Mouse (Mus musculus): ENCODE data around the gene Sp3.
"Not testable (repeated sequence)": the region's sequence is repeated elsewhere in the genome, so short reads cannot be mapped to it uniquely, and the experiment has no call there.

The Sp3 gene

DNA sequence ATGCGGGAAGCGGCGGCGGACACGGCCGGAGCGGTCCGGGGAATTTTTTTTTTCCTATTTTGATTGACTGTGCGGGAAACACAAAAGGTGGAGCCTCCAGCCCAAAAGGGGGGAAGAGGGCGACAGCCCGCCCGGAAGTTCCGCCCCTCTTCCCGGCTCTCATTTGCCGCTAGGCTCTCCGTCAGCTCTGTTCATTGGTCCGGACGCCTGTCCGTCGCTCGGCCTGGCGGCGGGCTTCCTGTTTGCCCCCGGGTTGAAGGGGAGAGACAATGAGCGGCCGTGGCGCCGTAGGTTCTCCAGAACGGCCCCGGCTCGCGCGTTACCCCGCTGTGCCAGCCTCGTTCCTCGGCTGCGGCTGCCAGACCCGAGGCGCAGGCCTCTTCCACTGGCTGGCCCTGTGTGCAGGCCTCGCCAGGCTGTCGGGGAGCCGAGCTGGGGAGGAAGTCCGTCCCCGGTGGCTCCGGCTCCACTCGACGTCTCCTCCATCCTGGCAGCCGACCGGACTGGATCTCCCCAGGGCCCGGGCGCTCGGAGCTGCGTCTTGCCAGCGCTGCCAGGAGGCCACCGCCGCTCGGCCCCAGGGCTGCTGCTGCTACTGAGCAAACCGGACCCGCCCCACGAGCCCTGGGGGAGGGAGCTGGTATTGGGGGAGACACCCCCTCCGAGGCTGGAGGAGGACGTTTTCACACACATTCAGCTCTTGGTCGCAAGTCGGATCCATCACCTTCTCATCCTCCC lies at the start of gene Sp3:
Sp3 (minus strand) TSS at position 110 of the 738 bp plus-strand sequence.
- peak; percentile 98 for DNase-seq (ENCODE audit: low read depth, low spot score)

DNA sequence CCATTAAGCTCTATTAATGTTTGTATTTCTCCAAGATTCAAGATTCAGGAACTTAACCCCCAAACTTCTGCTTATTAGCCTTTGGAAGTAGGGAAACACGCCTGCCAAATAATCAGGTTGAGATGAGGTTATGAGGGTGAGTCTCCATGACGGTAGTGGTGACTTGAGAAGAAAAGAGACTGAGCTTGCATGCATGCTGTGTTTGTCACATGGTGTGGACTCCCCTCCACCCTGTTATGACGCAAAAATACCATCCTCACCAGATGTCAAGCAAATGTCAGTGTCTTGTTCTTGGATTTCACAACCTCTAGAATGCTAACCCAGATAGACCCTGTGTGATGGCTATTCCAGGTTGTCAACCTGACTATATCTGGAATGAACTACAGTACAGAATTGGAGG lies 49.6 kb upstream of the Sp3 start:
- DNase-seq (ENCODE audit: low read depth, low spot score): no peak

DNA sequence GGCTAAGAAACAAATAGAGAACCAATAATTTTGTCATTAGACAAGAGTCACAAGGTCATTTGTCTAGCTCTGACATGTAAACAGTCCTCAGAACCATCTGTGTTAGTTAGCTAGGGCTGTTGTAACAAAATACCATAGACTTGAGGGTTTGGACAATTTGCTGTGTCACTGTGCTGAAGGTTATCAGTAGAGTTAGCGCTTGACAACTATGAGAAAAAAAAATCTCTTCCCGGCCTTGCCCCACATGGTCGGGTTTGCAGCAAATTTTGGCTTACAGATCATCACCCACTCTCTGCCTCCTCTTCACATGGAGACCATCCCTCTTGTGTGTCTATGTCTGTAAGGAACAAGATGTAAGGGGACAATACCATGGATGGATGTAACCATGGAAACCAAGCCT lies 47.8 kb upstream of the Sp3 start:
- DNase-seq (ENCODE audit: low read depth, low spot score): no peak

DNA sequence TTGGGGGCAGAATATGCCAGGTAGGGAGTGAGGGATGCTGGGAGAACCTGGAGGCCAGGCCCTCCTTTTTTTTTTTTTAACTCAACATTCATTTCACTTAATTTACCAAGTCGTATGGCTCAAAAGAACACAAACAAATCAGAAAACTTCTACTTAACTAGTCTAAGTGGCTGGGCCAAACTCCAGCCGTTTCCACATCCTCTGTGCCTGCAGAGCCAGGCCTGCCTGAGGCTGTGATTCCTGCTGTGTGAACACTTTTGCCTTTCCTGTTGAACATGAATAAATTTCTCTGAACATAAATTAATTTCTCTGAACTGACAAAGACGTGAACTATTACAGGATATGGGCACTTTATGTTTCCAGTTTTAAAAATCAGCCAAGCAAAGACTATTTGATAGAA lies 46.9 kb upstream of the Sp3 start:
- DNase-seq (ENCODE audit: low read depth, low spot score): no peak

DNA sequence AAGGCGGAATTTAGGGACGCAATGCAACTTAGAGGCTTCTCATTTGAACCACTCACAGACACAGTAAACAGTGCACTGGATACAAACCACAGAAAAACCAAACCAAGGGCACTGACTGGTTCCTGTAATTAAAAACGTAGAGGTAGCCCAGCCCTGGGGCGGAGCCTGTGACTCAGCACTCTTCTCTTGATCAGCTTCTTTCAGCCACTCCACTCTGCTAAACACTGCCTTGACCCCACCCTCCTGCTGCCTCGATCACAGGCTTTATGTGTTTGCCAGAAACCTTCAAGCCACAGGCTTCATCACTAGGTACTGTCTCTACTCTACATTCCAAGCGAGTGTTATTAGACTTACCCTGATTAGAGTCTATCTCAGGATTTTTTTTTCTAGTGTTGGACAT lies 43.6 kb upstream of the Sp3 start:
- DNase-seq (ENCODE audit: low read depth, low spot score): no peak

DNA sequence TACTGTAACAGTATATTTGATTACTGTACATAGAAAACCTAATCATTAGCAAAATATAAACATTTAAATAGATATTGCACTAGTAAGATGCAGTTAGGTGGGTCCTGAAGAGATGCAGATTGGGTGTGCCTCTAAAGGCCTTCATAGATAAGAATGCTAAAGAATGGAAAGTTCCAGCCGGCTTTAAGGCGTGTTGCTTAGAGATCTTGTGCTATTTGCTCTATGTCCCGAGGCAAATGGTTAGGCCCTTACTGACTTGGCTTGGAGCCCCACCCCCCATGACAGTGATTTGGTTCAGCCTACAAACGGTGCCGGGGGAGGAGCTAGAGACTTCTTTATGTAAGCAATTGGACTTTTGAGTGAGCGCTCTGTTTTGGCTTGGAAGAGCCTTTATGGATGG lies 40.8 kb upstream of the Sp3 start:
- DNase-seq (ENCODE audit: low read depth, low spot score): no peak

DNA sequence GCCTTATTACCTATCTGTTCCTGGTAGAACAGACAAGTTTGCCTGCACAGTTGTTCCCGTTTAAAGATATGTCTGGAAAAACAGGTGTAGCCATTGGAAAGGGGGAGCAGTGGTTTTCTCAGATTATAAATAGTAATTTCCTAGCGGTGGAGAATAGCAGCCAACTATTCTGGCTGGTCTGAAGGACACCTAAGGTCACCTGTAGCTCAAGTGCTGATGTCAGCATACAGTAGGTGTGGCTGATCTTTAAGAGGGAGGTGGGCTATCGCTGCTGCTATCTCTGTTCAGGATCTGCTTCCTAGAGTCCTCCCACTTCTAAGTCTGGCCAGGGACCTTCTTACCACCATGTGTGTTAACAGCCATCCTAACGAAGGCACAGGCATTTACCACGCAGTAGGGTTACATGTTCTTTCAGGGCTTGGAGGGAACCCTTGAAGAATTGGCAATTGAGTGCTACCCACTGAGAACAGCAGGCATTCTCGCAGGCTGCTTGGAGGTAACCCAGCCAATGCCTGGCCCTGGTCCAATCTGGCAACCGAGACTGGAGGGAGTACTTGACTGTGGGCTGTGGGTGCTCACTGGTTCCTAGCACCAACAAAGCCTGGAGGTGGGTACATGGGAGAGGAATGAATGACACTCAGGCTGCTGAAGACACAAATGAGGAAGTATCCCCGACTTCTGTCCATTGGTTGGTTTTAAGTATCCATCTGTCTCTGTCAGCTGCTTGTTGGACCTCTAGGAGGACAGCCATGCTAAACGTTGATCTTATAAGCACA lies 39.3 kb upstream of the Sp3 start:
- DNase-seq (ENCODE audit: low read depth, low spot score): no peak

DNA sequence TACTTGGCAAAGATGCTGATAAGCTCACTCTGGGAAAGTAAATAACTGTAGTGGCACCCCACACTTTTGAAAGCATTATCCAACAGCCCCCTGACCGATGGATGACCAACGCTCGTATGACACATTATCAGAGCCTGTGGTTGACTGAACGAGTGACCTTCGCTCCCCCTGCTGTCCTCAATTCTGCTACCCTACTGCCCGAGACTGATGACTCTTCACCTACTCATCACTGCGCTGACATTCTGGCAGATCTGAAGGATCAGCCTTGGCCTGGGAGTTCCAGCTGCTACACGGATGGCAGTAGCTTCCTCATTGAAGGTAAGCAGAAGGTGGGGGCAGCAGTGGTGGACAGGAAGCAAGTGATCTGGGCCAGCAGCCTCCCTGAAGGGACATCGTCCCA lies 33.8 kb upstream of the Sp3 start:
- not testable (repeated sequence) for DNase-seq (ENCODE audit: low read depth, low spot score)

DNA sequence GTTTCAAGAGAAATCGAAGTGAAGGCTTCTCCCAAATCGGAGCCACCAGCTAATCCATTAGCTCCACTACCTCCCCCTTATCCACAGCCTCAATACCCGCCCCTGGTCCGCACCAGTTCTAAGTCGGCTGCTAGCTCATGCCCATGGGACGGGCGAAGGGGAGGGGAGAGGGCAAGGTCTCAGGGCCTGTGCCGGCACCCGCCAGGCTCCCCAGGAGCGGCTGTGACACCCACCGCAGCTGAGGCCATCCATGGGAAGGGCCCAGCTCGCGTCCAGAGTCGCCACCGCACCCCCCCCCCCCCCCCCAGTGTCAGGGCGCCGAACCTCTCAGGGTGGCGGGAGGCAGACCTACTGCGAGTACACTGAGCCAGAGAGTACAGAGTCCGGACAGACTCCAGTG lies 32.4 kb upstream of the Sp3 start:
- DNase-seq (ENCODE audit: low read depth, low spot score): no peak

DNA sequence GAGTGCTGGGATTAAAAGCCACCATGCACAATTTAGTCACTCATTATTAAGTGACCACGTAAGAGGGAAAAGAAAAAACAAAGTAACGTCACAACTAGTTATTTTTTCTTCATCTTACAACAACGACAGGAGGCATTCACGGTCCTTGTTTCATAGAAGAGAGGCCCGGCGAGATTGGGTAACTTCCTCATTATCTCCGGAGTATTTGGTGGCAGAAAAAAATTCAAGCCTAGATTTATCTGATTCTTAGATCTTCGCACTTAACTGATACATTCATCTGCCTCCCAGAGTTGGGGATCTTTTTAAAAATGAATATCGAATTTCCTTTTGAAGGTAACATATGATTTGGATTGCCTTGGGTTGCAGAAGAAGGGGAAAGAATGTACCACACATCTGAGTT lies 27.2 kb upstream of the Sp3 start:
- no peak for DNase-seq (ENCODE audit: low read depth, low spot score)

DNA sequence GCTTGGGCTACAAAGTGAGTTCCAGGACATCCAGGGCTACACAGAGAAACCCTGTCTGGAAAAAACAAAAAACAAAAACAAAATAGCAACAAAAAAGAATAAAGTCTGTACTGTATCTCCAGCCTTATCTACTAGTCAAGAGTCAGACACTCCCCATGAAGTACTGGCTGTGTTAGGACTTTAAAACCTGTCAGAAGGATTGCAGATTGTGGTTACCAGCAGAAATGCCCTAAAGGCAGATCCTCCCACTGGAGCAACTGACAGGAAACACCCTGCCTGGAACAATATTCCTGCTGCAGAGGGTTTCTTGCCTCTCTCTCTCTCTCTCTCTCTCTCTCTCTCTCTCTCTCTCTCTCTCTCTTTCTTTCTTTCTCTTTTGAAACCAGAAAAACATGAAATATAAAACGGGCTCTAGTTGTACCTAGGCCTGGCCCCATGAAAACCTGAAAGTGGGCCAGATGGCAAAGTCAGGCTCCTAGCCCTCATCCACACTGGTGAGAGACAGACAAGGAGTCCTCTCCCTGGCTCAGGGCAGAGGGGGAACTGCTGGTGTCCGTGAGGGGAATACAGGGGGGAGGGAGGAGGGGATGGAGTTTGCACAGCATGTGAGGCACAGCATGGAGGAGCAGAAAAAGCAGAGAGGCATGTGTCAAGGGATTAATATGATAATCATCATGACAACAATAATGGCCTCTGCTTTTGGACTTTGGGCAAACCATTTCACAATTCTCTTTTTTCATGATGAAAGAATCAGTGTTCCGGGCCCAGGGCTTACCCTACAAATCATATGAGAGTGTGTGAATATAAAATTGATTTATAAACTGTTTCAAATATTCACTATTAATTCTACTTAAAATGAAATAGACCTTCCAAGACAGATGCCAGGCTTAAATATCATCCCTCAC lies 25.6 kb upstream of the Sp3 start:
- DNase-seq (ENCODE audit: low read depth, low spot score): no peak

DNA sequence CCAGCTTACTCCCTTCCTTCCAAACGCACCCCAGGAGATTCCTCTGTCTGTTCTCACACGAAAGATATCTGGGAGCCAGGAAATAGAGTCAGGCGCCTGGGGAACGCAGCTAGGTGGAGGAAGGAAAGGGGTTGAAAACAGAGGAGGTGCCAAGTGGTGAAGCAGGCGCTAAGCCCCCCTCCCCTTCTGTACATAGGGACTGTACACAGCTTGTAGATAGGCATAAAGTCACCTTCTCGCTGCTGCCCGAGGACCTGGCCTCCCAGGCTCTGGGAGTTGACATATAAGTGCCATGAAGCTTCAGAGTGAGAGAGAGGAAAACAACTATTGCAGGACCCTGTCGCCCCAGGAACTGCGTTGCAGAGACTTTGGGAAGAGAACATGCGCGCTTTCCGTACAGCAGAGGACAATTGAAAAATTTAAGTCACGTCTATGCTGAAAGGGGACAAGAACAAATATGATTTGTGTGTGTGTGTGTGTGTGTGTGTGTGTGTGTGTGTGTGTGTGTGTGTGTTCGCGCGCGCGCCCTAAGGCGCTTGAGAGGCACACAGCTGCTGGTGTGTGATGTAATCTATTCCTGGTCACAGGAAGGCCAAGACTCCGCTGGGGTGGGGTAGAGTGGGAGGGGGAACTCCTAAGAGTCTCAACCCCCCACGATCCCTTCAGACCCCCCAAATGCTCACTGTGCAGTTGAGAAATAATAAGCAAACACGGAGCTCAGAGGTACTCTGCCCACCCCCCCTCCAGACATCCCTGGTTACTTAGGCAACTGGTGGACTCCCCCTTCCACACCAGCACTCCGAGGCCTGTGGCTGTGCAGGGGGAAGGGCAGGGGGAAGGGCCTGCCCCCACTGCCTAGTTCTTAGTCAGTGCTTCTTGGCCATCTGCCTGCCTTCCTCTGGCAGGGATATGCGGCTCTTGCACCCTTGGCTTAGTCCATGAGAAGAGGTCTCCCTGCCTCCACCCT lies 23.8 kb upstream of the Sp3 start:
- no peak for DNase-seq (ENCODE audit: low read depth, low spot score)

DNA sequence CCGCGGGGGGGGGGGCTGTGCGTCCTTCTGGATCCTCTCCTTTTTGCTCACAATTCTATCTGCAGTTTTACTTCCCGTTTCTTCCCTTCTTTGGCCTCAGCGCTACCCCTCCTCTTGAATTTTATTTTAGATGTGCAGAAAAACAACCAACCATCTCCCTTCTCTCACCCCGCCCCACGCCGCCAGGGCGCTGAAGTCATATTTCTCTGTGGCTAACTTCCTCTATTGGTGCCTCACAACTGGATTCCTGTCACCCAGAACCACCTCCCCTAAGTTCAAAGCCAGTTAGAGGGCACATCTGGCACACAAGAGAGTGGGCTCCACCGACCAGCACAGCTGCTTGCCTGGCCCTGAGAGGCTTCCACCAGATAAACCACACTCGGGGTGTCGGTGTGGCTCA lies 22.8 kb upstream of the Sp3 start:
- no peak for DNase-seq (ENCODE audit: low read depth, low spot score)

DNA sequence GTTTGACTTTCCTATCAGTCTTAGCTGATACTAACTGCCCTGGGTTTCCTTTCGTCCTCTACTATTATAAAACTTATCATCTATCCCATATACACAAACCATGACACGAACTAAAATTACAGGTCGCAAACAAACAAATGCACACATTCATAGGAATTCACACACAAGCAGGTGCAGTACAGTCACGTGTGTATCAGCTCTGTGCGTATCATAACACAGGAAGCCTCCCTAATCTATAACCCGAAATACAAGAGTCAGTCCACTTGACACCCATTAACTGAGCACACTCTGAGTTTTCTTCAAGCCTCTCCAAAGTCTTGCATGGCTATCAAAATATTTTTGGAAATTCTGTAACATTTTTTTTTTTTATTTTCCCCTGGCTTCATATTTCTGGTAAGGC lies 22.2 kb upstream of the Sp3 start:
- no peak for DNase-seq (ENCODE audit: low read depth, low spot score)

DNA sequence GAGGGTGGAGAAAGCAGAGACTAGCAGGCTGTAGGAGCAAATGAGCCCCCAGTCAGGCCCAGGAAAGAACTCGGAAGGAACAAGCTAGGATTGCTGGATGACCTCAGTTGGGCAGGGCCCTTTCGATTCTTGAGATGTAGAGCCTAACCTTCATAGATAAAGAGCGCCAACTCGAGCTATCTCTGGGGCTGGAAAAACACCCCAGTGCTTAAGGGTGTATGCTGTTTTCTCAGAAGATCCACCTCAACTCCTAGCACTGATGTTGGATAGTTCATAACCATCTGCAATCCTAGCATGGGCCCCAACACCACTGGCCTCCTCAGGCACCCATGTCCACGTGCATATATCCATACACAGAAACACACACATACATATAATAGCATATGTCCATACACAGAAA lies 21.7 kb upstream of the Sp3 start:
- DNase-seq (ENCODE audit: low read depth, low spot score): no peak

DNA sequence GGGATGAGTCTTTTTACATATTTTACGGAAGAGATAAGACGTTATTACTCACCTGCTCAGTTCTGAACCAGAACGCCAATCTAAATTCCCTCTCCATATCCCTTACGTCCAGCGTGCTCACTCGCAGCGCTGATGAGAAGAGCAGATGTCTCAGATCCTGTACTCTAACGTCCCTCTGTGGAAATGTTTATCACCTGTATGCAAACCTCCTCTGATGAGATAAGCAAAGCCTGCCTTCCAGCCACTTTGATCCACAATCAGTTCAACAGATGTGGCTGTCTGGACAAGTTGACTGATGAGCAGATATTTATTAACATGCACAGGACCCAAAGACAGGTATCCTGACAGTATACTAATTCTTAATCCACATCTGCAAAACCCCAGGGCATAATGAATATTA lies 19.9 kb upstream of the Sp3 start:
- peak; percentile 10 for DNase-seq (ENCODE audit: low read depth, low spot score)

DNA sequence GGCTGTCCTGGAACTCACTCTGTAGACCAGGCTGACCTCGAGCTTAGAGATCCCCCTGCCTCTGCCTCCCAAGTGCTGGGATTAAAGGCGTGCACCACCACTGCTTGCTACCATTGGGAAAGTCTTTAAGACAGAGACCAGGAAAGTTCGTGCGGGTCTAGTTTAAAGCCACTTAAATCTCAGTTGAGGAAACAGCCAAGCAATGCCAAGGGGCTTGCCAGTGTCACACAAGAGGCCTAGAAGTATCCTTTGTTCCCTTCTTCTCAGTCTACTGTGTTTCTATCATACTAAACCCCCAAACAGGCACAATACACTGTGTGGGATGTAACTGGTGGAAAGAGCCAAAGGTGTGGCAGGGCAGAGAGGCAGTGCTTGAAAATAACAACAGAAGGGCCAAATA lies 17.3 kb upstream of the Sp3 start:
- no peak for DNase-seq (ENCODE audit: low read depth, low spot score)

DNA sequence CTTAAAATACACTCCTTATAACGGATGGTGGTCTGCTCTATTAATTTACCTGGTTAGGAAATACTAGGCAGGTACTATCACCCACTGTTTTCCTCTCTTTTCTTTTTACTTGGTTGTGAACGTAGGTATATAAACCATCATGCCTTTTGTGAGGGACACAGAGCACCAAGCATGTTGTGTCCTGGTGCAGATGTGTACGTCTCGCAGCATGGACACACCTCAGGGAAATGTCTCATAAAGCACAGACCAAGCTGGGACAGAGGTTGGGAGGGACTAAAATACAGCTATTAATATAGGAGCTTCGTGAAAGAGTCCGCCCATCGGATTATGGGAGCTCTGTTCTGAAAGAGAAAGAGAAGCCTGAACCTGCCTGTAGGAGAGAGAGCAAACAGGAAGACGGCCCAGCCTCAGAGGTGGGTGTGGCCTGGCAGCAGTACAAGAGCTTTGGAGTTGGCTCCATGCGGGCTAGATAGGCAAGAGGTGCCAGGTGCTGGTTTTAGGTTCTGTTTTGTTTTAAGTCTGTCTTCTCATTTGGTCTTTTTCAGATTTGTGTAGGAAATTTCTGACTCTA lies 16.6 kb upstream of the Sp3 start:
- DNase-seq (ENCODE audit: low read depth, low spot score): no peak

DNA sequence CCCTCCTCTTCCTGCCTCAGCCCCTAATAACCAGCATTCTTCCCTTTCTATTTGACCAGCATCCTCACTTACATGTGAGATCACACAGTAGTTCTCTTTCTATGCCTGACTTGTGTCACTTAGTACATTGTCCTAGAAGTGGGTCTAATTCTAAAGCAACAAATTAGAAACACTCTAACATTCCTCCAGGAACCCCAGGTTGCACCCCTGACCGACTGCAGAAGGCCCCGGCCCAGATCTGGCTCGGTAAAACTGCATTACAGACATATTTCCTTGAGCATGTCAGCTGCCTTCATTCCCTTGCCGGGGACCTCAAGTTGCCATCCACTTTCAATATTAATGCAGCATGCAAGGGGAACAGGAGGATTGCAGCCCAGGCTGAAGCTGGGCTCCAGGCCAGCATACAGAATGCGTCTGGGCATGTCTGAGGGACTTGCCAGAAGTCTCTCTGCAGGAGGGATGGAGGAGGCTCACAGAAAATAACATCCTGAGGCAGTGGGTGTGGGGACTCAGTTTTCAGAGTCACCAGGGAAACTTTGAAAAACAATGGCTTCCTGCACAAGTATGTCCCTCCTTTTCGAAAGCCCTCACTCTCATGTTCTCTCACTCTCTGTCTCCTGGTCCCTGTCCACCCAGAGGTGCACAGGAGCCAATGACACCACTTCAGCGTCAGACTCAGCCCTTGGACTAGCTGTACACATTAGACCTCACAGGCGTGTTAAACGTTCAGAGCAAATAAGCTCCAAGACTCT lies 15.3 kb upstream of the Sp3 start:
- DNase-seq (ENCODE audit: low read depth, low spot score): peak; percentile 24

DNA sequence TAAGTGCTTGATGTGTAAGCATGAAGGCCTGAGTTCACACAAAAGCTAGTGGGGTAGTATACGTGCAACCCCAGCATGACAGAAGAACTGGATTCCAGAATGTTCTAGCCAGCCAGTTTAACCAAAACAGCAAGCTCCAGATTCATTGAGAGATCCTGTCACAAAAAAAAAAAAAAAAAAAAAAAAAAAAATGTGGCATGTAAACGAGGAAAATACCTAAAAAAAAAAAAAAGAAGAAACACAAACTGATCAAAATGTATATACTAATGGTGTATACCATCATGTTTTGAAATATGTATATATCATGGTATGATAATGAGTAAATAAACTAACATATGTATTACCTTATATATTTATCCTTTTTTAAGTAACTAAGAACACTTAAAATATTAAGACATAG lies 13.9 kb upstream of the Sp3 start:
- no peak for DNase-seq (ENCODE audit: low read depth, low spot score)

All from forelimb bud, embryonic 11.5 days (tissue).